In the genomic region with DNA sequence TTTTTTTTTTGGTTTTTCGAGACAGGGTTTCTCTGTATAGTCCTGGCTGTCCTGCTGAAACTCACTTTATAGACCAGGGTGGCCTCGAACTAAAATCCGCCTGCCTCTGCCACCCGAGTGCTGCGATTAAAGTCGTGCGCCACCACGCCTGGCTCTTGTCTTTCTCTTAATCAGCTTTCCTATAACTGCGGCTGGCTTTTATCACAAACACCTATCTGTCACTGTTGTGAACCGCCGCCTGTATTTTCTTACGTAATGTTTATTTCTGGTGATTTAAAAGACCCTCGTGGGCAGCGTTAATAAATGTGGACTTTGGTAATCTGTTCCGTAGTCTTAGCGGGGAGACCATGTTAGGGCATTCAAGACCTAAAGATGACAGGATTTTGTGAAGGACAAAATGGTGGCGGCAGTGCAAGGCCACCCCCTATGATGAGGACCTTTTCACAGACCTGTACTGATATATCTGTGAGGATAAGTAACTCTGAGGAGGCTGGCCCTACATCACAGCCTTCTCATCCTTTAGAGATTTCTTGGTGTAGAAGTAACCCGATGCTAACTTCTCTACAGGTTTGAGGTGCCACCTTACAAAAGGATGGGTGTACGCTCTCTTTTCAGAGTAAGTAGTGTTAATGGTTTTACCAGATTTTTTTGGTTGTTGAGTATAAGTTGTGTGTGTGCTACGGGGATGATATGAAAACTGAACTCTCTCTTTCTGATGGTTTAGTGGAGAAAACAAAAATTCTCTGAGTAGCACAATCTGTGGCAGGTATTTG, we compare ENCODE assay signal across 8 mouse cellular contexts. TPM values are rescaled to one million over a fixed set of nuclear protein-coding genes. Genes with fewer than 3 reads are reported as not detected.
DNase-seq lines count a peak whose midpoint lies in the region; ATAC-seq and TF ChIP-seq lines count a peak whose summit lies in the region.

No protein-coding gene starts in this region.

- peak overlapping the region; percentile 100; the same call in 1 of the 2 replicates for H3K4me2 ChIP-seq in CH12.LX (ENCODE audit: insufficient read depth, low read depth, poor library complexity, severe bottlenecking)
- peak overlapping the region; percentile 53 for H3K4me2 ChIP-seq in intestine, embryonic 16.5 days (ENCODE audit: low read depth, low read length)

- peak overlapping the region; percentile 93 for H3K27ac ChIP-seq in heart, embryonic 10.5 days
- peak overlapping the region; percentile 67 for H3K27ac ChIP-seq in CH12.LX (ENCODE audit: insufficient read depth, low read depth)
- peak overlapping the region; percentile 79 for H3K27ac ChIP-seq in embryonic fibroblast, embryonic 13.5 days (ENCODE audit: insufficient read depth, low read length)
- H3K27ac ChIP-seq in intestine, embryonic 16.5 days (ENCODE audit: low read length) = peak overlapping the region; percentile 67

- H3K36me3 ChIP-seq in heart, embryonic 10.5 days = peaks cover 31% of the 10 kb centered on the region
- H3K36me3 ChIP-seq in CH12.LX (replicated peaks in 1 of 2; ENCODE audit: control insufficient read depth in 1 of 2, insufficient read depth in 1 of 2, low read length in 1 of 2) = peaks cover 26 to 34% of the 10 kb centered on the region in 2 experiments
- H3K36me3 ChIP-seq in intestine, embryonic 16.5 days (ENCODE audit: control insufficient read depth, insufficient read depth, low read length) = peaks cover 3% of the 10 kb centered on the region; the same call in 1 of the 2 replicates

- no peak for DNase-seq in heart, embryonic 10.5 days (ENCODE audit: low spot score)
- no peak for DNase-seq in heart, adult 9 months (ENCODE audit: low spot score in 2 of 2)
- no peak for DNase-seq in CH12.LX (ENCODE audit: extremely low read depth)
- DNase-seq in naive thymus-derived CD4-positive, alpha-beta T cell, adult 2 months (ENCODE audit: low read depth) = peak; percentile 63
- no peak for DNase-seq in ovary, adult 18-20 months (ENCODE audit: low spot score)
- DNase-seq in right cerebral cortex, adult 2 months (ENCODE audit: low spot score in 2 of 2) = no peak

- peaks cover 40% of the 10 kb centered on the region for H3K79me2 ChIP-seq in CH12.LX (replicated peaks; ENCODE audit: control insufficient read depth, extremely low read depth, insufficient read depth, poor library complexity, severe bottlenecking)

- no peak for TF ChIP-seq CTCF in CH12.LX (conservative IDR thresholded peaks at IDR 0.05 in 1 of 2, IDR thresholded peaks at IDR 0.05 in 1 of 2; ENCODE audit: low read depth in 2 of 2, low read length in 2 of 2)
- no peak for TF ChIP-seq CTCF in embryonic fibroblast, embryonic 13.5 days (IDR thresholded peaks at IDR 0.05; ENCODE audit: borderline replicate concordance, insufficient read depth, low read length)

- no peaks in the 10 kb centered on the region for H3K27me3 ChIP-seq in heart, embryonic 10.5 days (ENCODE audit: insufficient read depth, poor library complexity, severe bottlenecking)
- no peaks in the 10 kb centered on the region for H3K27me3 ChIP-seq in CH12.LX (replicated peaks)
- H3K27me3 ChIP-seq in intestine, embryonic 16.5 days (replicated peaks; ENCODE audit: control insufficient read depth, insufficient read depth, low read length) = no peaks in the 10 kb centered on the region

- no peaks in the 10 kb centered on the region for H3K9me3 ChIP-seq in heart, embryonic 10.5 days
- H3K9me3 ChIP-seq in CH12.LX (replicated peaks; ENCODE audit: low read length) = no peaks in the 10 kb centered on the region
- no peaks in the 10 kb centered on the region for H3K9me3 ChIP-seq in intestine, embryonic 16.5 days (ENCODE audit: control insufficient read depth, low read length)

- TF ChIP-seq EP300 in CH12.LX (IDR thresholded peaks at IDR 0.05; ENCODE audit: low read length) = no peak

- dilution Hi-C loops in CH12.LX (cut with MboI; ENCODE audit: extremely low pct_ligation_motif_present, extremely low pct_unique_long_range_greater_than_20kb, low sequenced_read_pairs) = no loop called here

- TF ChIP-seq POLR2A in CH12.LX (IDR thresholded peaks at IDR 0.05; ENCODE audit: low read depth, low read length) = peak; percentile 35
- peak; percentile 24; the same call in 1 of the 2 replicates for TF ChIP-seq POLR2A in embryonic fibroblast, embryonic 13.5 days (IDR thresholded peaks at IDR 0.05; ENCODE audit: low read depth, low read length)

- no peak for ATAC-seq in intestine, embryonic 16.5 days

- in situ Hi-C loops in CH12.LX (cut with MboI; ENCODE audit: low pct_ligation_motif_present, low pct_unique_long_range_greater_than_20kb, low sequenced_read_pairs) = no loop called here

- H3K4me1 ChIP-seq in heart, embryonic 10.5 days = peaks cover 11% of the 10 kb centered on the region
- H3K4me1 ChIP-seq in CH12.LX (ENCODE audit: control insufficient read depth in 1 of 2, insufficient read depth in 2 of 2) = peaks cover 2 to 34% of the 10 kb centered on the region in 2 experiments; a peak in 3 of 4 replicates
- H3K4me1 ChIP-seq in embryonic fibroblast, embryonic 13.5 days (ENCODE audit: control insufficient read depth, insufficient read depth, low read length) = 0 out of 2 replicates have a peak, but pooled peaks cover 2% of the 10 kb centered on the region
- H3K4me1 ChIP-seq in intestine, embryonic 16.5 days (ENCODE audit: control insufficient read depth, insufficient read depth, low read length) = peaks cover 13% of the 10 kb centered on the region

- no peak for TF ChIP-seq RAD21 in CH12.LX (IDR thresholded peaks at IDR 0.05; ENCODE audit: low read depth, low read length)

- WGBS in heart, embryonic 10.5 days = under 1% methylated on average over 20 of the region's 20 CpGs
- WGBS in intestine, embryonic 16.5 days = under 1% methylated on average over 20 of the region's 20 CpGs

- peak overlapping the region; percentile 100 for H3K9ac ChIP-seq in CH12.LX (ENCODE audit: insufficient read depth, low read depth)
- H3K9ac ChIP-seq in intestine, embryonic 16.5 days (ENCODE audit: low read depth, low read length) = peak overlapping the region; percentile 77

- peak overlapping the region; percentile 69 for H3K4me3 ChIP-seq in heart, embryonic 10.5 days
- peak overlapping the region; percentile 72 to 99 (median 81) for H3K4me3 ChIP-seq in CH12.LX (replicated peaks in 1 of 3; ENCODE audit: low read depth in 2 of 3, low read length in 2 of 3, poor library complexity in 1 of 3)
- H3K4me3 ChIP-seq in embryonic fibroblast, embryonic 13.5 days (ENCODE audit: insufficient read depth, low read length) = peak overlapping the region; percentile 96
- H3K4me3 ChIP-seq in intestine, embryonic 16.5 days (ENCODE audit: low read length) = peak overlapping the region; percentile 59

TF ChIP-seq in CH12.LX, 34 proteins besides CTCF, POLR2A, EP300 and RAD21 (continues in another document):
- peak; percentile 58; the same call in 1 of the 2 replicates for TF ChIP-seq RCOR1 (conservative IDR thresholded peaks at IDR 0.05; ENCODE audit: low read depth, low read length)
- TF ChIP-seq ZMIZ1 (IDR thresholded peaks at IDR 0.05; ENCODE audit: low read depth, low read length) = peak; percentile 48; the same call in 1 of the 2 replicates
- TF ChIP-seq CHD1 (IDR thresholded peaks at IDR 0.05; ENCODE audit: low read depth, low read length) = peak; percentile 97
- TF ChIP-seq ZKSCAN1 (IDR thresholded peaks at IDR 0.05; ENCODE audit: borderline replicate concordance, low read depth, low read length) = no peak
- peak; percentile 43; the same call in 1 of the 2 replicates for TF ChIP-seq ZNF384 (IDR thresholded peaks at IDR 0.05; ENCODE audit: low read depth, low read length)
- peak; percentile 15; the same call in 1 of the 2 replicates for TF ChIP-seq MXI1 (IDR thresholded peaks at IDR 0.05; ENCODE audit: low read depth, low read length)

RNA-seq across cellular contexts. Expression of gene Slc3a2, which starts 0.6 kb away (rescaled TPM):
- polyA plus RNA-seq in heart, embryonic 10.5 days (2016; fragmentation: Nextera tagmentation; extraction: Ambion mirVana) = 91.8 and 104 TPM in 2 replicates
- total RNA-seq in CH12.LX (2012; rRNA removed) = 177 and 269 TPM in 2 replicates
- total RNA-seq in CH12.LX (2014; rRNA removed) = 251 and 284 TPM in 2 replicates
- polyA plus RNA-seq in CH12.LX (2012; ENCODE audit: insufficient read length, low read depth) = 432 and 478 TPM in 2 replicates
- 203 and 309 TPM in 2 replicates for polyA plus RNA-seq in embryonic fibroblast, embryonic 13.5 days (2011; ENCODE audit: insufficient read length, low read depth, missing spikeins)
- polyA plus RNA-seq in intestine, embryonic 16.5 days (2015; fragmentation: Nextera tagmentation; extraction: Ambion mirVana) = 211 and 225 TPM in 2 replicates

RNA-seq across cellular contexts. Expression of gene Wdr74, which starts 11.9 kb away (rescaled TPM):
- polyA plus RNA-seq in heart, embryonic 10.5 days (2016; fragmentation: Nextera tagmentation; extraction: Ambion mirVana) = 76.6 and 101 TPM in 2 replicates
- total RNA-seq in CH12.LX (2012; rRNA removed) (133 and 179 TPM in 2 replicates), CH12.LX (2014; rRNA removed) (182 and 203 TPM in 2 replicates)
- polyA plus RNA-seq in CH12.LX (2012; ENCODE audit: insufficient read length, low read depth) = 208 and 235 TPM in 2 replicates
- polyA plus RNA-seq in embryonic fibroblast, embryonic 13.5 days (2011; ENCODE audit: insufficient read length, low read depth, missing spikeins) = 46.5 and 52.3 TPM in 2 replicates
- 78.1 and 88.7 TPM in 2 replicates for polyA plus RNA-seq in intestine, embryonic 16.5 days (2015; fragmentation: Nextera tagmentation; extraction: Ambion mirVana)

RNA-seq across cellular contexts. Expression of gene 1700092M07Rik, which starts 16.8 kb away (rescaled TPM):
- 1.6 and 2.1 TPM in 2 replicates for polyA plus RNA-seq in heart, embryonic 10.5 days (2016; fragmentation: Nextera tagmentation; extraction: Ambion mirVana)
- total RNA-seq in CH12.LX (2012; rRNA removed) = 3.8 and 4.8 TPM in 2 replicates
- 1.0 and 2.4 TPM in 2 replicates for total RNA-seq in CH12.LX (2014; rRNA removed)
- 3.1 and 4.3 TPM in 2 replicates for polyA plus RNA-seq in CH12.LX (2012; ENCODE audit: insufficient read length, low read depth)
- not detected in 2 replicates for polyA plus RNA-seq in embryonic fibroblast, embryonic 13.5 days (2011; ENCODE audit: insufficient read length, low read depth, missing spikeins)
- polyA plus RNA-seq in intestine, embryonic 16.5 days (2015; fragmentation: Nextera tagmentation; extraction: Ambion mirVana) = 0.91 and 1.6 TPM in 2 replicates

RNA-seq across cellular contexts. Expression of gene Stx5a, which starts 17.5 kb away (rescaled TPM):
- 83.1 and 91.1 TPM in 2 replicates for polyA plus RNA-seq in heart, embryonic 10.5 days (2016; fragmentation: Nextera tagmentation; extraction: Ambion mirVana)
- total RNA-seq in CH12.LX (2012; rRNA removed) (47.5 and 48.1 TPM in 2 replicates), CH12.LX (2014; rRNA removed) (49.1 and 49.7 TPM in 2 replicates)
- 35.2 and 39.3 TPM in 2 replicates for polyA plus RNA-seq in CH12.LX (2012; ENCODE audit: insufficient read length, low read depth)
- polyA plus RNA-seq in embryonic fibroblast, embryonic 13.5 days (2011; ENCODE audit: insufficient read length, low read depth, missing spikeins) = 97.6 and 114 TPM in 2 replicates
- 120 and 124 TPM in 2 replicates for polyA plus RNA-seq in intestine, embryonic 16.5 days (2015; fragmentation: Nextera tagmentation; extraction: Ambion mirVana)

RNA-seq across cellular contexts. Expression of gene Nxf1, which starts 33.1 kb away (rescaled TPM):
- polyA plus RNA-seq in heart, embryonic 10.5 days (2016; fragmentation: Nextera tagmentation; extraction: Ambion mirVana) = 156 and 193 TPM in 2 replicates
- total RNA-seq in CH12.LX (2012; rRNA removed) = 66.5 and 83.6 TPM in 2 replicates
- total RNA-seq in CH12.LX (2014; rRNA removed) = 101 and 102 TPM in 2 replicates
- polyA plus RNA-seq in CH12.LX (2012; ENCODE audit: insufficient read length, low read depth) = 136 and 160 TPM in 2 replicates
- polyA plus RNA-seq in embryonic fibroblast, embryonic 13.5 days (2011; ENCODE audit: insufficient read length, low read depth, missing spikeins) = 172 and 183 TPM in 2 replicates
- 133 and 137 TPM in 2 replicates for polyA plus RNA-seq in intestine, embryonic 16.5 days (2015; fragmentation: Nextera tagmentation; extraction: Ambion mirVana)
